Mouse (Mus musculus) frontal cortex, postnatal 25 days (tissue): ENCODE measurements around the gene Fscn3.
A peak's percentile ranks its signal among the peaks of the same experiment; 100 is the strongest.

Source experiments
- DNase-seq, 2 experiments: peaks; one replicate each; pipeline ENCODE4 v3.0.0; 2022; ENCODE audit warnings: low spot score in 2 of 2

Gene Fscn3

DNA sequence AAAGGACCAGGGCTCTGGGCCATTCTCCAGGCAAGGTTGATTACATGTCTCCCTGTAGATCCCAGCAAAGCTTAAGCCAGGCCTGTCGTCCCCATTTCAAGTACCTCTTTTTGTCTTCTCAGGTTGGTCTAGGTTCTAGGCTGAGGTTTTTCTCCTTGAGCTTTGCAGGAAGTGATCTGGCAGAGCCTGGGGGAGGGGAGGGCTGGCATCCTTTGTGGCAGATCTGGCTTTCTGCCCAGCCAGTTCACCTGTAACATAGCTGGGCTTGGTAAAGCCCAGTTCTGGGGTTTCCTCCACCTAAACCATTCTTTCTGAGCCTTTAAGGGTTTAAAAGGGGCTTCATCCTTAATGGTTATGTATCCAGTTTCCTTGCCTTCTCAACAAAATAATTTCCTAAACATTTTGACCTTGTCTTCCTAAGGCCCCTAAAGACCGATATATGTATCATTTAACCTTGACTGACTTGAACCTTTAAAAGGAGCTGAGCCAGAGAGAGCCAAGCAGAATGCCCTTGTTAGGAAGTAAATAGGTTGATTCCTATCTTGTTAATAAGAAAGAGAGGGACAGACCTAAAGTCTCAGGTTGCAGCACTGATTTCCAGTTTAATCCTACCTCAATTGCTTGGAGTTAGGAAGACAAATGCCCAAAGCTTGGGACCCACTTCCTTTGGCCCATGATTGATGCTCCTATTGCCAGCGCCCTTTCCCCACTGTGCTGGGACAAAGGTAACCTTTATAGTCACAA lies at the start of gene Fscn3:
Gene Fscn3, plus strand, starts transcription at position 694 of the 744 bp plus-strand sequence.
- DNase-seq: no peak

DNA sequence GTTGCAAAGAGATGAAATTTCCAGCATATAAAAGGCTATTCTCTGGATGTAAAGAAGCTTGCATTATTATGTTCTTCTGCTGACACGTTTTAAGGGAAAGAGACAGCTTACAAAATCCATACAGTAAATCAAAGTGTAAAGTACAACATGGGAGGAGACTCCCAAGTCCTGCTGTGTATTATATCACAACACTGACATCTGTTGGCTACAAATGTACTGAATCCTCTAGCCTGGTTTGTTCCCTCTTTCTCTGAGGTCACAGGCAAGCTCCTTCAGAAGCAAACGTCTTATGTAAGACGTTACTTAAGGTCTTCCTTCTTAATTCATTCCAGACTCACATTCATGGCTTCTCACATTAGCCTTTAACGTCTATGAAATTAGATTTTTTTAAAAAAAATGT lies 45.6 kb upstream of the Fscn3 start:
- DNase-seq: no peak

DNA sequence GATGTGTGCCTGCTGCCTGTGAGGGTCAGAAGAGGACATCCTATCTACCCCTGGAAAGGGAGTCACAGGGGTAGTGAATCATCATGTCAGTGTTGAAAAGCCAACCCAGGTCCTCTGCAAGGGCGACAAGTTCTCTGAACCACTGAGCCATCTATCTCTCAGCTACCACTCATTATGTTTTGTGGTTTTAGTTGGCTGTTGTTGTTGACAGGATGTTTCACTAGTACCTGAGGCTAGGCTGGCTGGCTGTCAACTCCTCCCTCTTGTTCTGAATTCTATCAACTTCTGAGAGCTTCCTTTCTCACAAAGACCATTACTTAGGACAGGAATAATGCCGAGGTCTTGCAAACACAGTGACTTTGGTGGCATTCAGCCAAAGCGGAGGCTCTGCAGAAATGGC lies 42.4 kb upstream of the Fscn3 start:
- DNase-seq: no peak

DNA sequence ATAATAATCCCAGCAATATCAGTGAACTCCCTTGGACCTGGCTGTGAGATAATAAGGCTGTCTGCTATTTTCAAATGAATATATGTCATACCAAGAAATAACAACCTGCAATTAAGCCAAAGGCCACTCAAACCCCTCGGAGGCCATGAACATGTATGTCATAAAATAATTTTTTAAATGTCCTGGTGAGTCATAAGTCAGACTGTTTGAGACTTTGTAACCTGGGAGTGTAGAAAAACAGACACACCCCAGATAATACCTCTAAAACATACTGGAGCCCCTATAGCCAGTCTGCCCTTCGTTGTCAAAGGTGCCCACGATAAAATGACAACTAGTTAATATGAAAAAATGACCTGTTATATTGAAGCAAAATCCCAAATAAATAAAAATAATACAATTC lies 38.6 kb upstream of the Fscn3 start:
- DNase-seq: no peak

DNA sequence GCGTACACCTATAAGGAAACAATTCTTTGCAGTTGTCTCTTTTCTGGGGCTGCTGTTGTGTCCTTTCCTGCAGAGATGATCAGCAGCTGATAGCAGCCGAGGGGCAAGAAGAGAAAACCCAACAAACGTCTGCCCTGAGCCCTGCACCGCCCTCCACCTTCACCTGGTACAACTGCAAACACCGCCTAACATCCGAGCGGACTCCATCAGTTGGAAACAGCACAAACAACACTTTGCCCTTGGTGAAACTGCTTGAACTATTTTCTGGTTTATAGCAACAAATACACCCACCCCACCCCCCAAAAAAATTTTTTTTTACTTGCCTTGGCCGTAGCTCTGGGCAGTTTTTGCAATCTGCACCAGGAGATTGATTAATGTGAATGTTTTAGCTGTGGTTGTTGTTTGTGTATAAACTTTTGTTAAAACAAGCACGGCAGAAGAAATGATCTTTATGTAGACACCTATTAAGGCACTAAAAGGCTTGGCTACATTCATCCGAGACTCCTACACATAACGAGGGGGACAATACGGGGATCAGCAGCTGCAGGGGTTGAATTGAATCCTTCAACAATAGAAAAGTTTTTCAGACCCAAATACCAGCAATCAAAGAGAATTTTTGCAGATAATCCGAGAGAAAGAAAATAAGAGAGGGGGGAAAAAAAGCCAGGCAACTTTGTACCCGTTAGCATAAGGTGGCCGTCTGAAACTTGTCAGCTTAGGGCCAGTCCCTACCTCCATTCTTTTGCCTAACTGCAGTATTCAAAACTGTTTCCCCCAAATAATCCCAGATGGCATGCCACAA lies 31.3 kb upstream of the Fscn3 start:
- DNase-seq: no peak

DNA sequence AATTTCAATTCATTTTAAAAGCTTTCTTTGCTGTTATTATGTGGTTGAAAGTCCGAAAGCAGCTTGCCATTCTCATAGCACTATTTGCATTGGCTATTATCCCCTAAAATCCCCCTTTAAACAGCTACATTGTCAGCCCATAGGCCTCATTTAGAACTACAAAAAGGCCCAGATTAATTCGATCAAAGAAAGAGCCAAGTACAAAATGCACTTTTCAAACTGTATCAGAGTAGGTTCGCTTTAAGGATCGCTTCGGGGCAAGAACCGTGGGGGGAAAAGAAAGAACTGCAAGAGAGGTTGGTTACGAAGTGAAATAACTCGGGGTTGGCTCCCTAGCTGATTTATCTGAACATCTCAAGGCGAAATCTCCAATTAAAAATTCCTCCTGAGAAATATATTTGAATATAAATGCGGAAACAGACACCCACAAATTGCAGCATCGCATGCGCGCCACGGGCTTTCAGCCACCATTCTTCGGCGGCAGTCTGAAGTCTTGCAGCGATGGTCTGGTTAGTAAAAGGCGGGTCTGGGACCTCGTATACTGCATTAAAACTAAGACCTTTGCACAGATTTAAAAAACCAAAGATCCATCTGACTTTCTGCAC lies 30.6 kb upstream of the Fscn3 start:
- no peak for DNase-seq

DNA sequence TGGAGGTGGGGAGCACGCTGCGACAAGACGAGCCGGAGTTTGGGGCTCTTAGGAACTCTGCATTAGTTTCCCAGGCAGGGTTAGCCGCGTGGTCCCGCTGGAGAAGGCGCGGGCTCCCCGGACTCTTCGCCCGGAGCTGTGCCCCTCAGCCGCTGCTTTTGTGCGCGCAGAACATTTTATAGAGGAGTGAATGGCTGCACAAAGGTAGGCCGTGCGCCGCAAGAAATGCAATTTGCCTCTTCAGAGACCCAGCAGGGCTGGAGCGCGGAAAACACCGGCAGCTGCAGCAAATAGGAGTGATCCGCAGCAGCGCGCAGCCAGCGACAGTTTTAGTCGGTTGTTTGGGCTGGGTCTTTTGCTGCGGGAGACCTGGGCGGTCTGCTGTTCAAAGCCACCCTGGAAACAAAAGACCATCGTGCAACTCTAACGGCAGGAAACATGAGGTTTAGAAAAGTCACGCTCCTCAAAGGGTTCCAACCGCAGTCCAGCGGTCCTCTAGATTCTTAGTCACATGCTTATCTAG lies 29.8 kb upstream of the Fscn3 start, which contains the start of gene Zfp800:
Gene Zfp800, minus strand, starts transcription at position 325 of the 523 bp plus-strand sequence.
- no peak for DNase-seq

DNA sequence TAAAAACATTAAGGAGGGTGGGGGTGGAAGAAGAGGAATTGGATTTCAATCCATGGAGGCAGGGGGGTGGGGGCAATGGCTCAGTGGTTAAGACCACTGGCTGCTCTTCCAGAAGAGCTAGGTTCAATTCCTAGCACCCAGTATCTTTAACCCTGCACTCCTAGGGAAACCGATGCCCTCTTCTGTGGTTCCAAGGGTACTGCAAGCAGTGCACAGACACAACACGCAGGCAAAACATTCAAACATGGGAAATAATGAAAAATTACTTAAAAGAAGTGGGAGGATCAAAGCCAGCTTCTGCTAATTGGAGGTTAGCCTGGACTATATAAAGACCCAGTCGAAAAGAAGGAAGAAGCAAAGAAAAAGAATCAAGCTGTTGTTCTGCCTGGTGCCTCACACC lies 28.9 kb upstream of the Fscn3 start:
- DNase-seq: no peak

DNA sequence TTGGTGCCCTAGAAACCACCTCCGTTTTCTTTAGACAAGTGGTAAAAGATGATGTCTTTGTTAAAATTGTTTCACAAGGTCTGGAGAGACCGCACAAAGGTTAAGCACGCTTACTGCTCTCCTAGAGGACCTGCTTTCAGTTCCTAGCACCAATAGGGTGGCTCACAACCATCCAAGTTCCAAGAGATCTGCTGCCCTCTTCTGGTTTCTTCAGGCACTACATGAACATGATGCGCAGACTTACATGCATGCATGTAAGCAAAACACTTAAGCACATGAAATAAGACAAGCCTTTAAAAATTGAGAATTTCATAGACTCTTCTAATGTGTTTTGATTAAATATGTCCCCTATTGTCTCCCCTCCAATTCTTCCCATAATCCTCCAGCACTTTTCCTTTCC lies 27.8 kb upstream of the Fscn3 start:
- no peak for DNase-seq

DNA sequence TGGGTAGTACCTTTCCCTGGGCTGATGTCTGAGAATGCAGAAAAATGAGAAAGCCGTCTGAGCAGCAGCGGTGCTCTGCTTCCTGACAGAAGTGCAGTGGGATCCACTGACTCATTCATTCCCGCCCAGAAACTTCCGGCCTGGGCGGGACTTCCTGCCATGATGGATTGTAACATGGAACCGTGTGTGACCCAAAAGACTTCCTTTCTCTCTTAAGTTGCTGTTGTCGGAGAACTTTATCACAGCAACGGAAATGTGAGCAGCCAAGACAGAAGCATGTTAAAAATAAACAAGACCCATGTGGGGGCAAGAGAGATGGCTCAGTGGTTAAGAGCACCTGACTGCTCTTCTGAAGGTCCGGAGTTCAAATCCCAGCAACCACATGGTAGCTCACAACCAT lies 17.5 kb upstream of the Fscn3 start:
- no peak for DNase-seq

DNA sequence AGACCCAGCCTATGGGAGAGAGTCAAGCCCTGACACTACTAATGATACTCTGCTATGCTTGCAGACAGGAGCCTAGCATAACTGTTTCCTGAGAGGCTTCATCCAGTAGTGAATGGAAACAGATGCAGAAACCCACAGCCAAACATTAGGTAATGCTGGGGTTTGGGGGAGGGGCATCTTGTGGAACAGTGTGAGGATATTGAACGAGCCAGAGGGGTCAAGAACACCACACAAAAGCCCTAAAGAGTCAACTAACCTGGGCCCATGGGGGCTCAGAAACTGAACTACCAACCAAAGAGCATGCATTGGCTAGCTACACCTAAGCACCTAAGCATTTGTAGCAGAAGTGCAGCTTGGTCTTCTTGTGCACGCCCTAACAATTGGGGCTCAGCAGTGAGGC lies 16.4 kb upstream of the Fscn3 start:
- no peak for DNase-seq

DNA sequence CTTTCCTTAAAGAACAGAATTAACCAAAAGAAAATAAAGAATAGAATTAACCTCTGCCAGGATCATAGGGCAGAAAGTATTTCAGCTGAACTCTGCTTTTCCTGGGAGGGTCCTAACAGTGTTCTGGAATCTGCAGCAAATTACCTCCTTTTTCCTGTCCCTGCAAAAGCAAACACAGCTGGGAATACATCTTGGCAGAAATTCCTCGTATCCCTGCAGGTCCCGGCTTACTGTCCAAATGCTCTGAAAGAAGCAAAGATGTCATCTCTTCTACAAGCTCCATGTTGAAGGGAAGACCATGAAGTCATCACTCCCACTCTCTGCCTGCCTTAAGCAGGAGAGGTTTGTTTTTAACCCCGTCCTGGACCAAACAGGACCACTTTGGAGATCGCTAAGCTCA lies 10.6 kb upstream of the Fscn3 start:
- no peak for DNase-seq

DNA sequence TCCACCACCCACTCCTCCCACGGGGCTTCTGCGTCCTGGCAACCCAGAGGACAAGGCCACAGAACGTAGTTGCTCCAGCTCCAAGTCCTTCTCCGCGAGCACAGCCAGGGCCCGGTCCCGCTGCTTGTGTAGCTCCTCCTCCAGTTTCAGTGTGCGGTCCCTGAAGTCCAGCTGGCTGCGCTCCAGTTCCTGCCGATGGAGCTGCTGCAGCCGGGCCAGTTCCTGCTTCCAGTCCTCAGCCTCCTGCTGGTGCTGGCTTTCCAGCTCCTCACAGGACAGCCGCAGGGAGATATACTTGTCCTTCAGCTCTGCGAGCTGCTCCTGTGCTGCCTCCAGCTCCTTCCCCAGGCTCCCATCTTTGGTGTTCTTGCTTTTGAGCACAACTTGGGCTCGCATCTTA lies 9.1 kb upstream of the Fscn3 start:
- peak in 1 of 2 experiments; percentile 56 for DNase-seq

DNA sequence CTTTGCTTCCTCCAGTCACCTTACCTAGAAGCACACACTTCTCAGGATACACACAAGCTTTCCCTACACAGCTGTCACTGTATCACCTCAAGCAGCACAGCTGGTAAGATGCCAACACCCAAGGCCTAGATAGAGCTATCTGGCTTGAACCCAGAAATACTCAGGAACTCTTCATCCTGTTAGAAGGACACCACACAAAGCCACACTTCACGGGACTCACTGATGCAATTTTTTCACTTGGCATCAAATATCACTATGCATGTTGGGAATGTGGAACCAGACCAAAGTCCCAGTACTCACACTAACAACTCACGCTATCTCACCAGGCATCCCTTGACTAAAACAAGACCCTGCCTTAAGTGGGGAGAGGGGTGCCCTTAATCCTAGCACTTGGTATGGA lies 7.9 kb upstream of the Fscn3 start:
- no peak for DNase-seq

DNA sequence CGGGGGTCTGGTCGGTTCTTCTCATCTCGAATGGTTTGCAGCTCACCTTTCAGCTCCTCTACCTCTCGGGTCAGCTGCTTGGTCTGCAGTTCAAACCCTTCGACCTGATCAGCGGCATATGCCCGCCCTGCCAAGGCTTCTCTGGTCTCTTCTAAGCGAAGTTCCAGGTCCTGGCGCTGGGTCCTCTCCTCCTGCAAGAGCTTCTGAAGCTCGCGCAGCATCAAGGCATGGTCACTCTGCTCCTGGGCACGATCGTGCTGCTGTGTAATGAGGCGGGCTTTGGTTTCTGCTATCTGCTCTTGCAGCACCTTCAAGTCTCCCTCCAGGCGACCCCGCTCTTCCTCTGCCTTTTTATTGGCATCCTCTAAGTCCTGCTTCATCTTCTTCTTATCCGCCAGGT lies 7.2 kb upstream of the Fscn3 start:
- no peak for DNase-seq

DNA sequence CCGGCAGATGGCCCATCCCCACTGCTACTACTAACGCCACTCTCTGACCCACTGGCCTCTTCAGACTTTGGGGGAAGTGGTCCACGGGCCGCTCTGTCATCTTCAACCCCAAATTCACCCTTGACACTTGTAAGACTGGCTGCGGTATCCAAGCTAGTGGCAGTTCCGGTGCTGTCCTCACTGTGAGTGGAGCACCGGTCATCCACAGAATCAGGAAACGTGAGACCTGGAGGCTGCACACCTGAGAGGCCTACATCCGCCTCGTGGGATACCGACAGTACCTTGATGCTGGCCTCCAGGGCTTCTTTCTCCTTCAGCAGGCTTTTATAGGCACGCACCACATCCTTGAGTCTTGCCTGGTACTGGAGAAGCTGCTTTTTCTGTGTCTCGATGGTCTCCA lies 6.7 kb upstream of the Fscn3 start:
- DNase-seq: no peak

DNA sequence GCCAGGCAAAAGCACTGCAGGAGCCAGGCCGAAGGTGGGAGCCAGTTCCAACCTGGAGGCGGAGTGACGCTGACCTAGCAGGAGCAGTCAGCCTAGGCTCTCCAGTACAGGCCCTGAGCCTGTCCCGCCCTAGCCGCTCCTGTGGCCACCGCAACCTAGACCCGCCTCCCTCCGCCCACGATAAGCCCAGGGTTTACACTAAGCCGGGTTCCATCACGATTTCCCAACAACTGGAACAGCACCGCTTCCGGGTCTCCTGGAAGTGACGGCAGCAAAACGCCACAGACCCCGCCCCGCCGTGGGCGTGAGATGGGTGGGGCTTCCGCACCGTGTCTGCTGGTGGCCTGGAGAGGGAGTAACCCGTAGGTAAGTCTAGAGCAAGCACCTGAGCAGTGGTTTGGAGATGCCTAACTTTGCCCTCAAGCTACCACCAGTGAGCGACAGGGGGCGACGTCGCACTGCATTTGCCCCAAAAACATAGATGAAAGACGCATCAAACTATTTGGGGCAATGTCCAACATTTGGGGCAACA lies 6.1 kb upstream of the Fscn3 start:
- peak; percentile 79 to 91 for DNase-seq

DNA sequence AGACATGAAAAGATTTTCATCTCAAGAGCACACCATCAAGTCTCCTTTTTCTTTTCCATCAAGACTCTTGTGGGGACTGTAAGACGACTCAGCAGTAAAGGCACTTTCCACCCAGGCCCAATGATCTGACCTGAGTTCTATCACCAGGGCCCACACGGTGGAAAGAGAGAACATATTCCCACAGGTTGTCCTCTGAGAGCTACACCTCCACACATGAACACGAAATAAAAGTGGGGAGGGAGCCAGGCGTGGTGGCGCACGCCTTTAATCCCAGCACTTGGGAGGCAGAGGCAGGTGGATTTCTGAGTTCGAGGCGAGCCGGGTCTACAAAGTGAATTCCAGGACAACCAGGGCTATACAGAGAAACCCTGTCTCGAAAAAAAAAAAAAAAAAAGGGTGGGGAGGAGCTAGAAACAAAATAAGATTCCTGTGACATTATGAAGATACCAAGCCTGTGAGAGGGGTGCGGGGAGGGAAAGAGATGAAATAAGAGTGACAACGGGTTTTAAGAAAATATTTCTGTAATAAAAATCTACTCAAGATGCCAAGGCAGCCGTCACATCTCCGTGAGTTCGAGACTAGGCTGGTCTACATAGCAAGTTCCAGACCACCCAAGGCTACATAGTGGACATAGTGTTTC lies 4.8 kb upstream of the Fscn3 start:
- no peak for DNase-seq

DNA sequence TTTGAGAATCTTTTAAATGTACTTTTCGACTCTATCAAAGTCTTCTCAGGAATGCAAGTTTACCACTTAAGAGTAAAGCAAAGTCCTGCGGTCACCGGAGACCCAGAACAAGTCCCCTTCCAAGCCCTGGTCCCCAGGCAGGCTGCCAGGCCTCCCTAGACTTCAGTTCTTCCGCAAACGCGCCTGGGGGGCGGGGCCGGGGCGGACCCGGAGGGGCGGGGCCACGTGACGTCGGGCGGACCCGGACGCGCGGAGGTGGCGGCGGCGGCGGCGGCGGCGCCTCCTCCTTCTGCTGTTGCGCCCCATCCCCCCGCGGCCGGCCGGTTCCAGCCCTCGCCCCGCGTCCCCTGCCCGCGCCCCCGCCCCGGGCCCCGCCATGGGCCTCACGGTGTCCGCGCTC lies 4.3 kb upstream of the Fscn3 start, which contains the start of gene Arf5:
Gene Arf5, plus strand, starts transcription at position 248 of the 400 bp plus-strand sequence.
- peak; percentile 83 to 87 for DNase-seq

DNA sequence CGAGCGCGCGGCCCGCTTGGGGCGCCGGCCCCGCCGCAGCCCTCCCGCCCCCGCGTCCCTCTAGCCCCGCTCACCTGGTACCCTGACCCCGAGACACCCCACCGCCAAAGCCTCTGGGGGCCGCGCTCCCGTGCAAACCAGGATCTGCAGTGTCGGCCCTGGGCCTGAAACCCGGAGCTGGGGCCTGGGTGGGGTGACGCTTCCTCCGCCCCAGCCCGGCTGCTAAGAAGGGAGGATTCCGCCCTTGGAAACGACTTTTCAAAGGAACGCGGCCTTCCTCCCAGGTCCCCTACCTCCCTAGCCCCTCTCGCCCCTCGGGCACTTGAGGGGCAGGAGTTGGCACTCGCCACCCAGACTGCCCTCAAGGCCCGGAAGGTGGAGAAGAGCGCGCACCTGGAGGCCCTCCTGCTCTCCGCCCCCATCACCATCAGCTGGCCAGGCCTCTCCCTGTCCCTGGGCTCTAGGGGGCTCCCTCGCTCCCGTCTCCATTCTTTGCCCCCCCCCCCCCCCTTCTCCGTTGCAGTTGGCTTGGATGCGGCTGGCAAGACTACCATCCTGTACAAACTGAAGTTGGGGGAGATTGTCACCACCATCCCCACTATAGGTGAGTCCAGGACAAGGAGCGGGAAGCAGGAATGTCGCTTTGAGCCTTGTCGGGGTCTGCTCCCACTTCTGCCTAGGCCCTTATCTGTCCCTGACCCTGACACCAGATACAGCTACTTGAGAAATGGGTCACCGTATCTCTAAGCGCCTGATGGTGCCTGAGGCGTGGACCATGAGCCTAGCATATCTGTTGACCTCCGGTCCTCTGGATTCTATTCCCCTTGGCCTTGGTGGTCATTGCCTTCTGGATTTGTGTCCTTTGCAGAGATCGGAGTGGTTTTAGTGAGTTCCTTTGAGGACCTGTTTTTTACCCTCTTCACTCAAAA lies 3.6 kb upstream of the Fscn3 start:
- peak in 1 of 2 experiments; percentile 24 for DNase-seq

DNA sequence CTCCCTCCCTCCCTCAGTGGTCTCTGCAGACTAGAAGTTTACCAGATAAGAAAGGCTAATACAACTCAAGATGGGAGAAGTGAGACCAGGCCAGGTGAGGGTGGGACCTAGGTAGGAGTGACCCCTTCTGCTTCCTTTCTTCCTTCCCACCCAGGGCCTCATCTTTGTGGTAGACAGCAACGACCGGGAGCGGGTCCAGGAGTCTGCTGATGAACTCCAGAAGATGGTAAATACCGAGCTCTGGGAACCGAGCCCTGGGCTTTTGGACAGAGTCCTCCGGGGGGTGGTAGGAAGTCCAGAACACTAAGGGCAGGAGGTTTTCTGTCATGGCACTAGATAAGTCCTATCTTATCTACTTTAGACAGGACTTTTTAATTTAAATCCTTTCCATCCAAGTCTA lies 2.6 kb upstream of the Fscn3 start:
- DNase-seq: no peak
